Mouse (Mus musculus): Measurements from ENCODE around the gene Wdhd1. TPM values are rescaled to one million over a fixed set of nuclear protein-coding genes. Genes with fewer than 3 reads are reported as not detected.

Gene Wdhd1
- total and polyA plus RNA-seq, 3 experiments = 37.1 to 81.0 (median 61.4) TPM

- no peak for TF ChIP-seq USF2 (conservative IDR thresholded peaks at IDR 0.05; ENCODE audit: low read depth, low read length)
- TF ChIP-seq ZNF384 (IDR thresholded peaks at IDR 0.05; ENCODE audit: low read depth, low read length) = no peak
These were observed 17.5 kb upstream of the Wdhd1 start (continued) for GRCm38 (mm10) chr14:47294136-47294535.

GRCm38 (mm10) chr14:47291772-47292171 is 15.1 kb upstream of the Wdhd1 start:
- TF ChIP-seq POLR2A (IDR thresholded peaks at IDR 0.05; ENCODE audit: low read depth, low read length) (no peak), TCF12 (IDR thresholded peaks at IDR 0.05; ENCODE audit: low read depth, low read length) (no peak), USF2 (conservative IDR thresholded peaks at IDR 0.05; ENCODE audit: low read depth, low read length) (no peak), E2F4 (IDR thresholded peaks at IDR 0.05; ENCODE audit: insufficient replicate concordance, low read depth, low read length) (no peak), MEF2A (IDR thresholded peaks at IDR 0.05; ENCODE audit: borderline replicate concordance, low read depth, low read length) (no peak), POLR2AphosphoS2 (IDR thresholded peaks at IDR 0.05; ENCODE audit: low read depth, low read length) (no peak), SMC3 (IDR thresholded peaks at IDR 0.05; ENCODE audit: low read depth, low read length) (no peak), CTCF (conservative IDR thresholded peaks at IDR 0.05 in 1 of 2, IDR thresholded peaks at IDR 0.05 in 1 of 2; ENCODE audit: low read depth in 2 of 2, low read length in 2 of 2) (no peak), HCFC1 (IDR thresholded peaks at IDR 0.05; ENCODE audit: low read depth, low read length) (no peak)
- peaks cover 16 to 31% of the 10 kb centered on the region in 2 experiments for H3K36me3 ChIP-seq (replicated peaks in 1 of 2; ENCODE audit: control insufficient read depth in 1 of 2, insufficient read depth in 1 of 2, low read length in 1 of 2)
- no peak overlapping the region for H3K4me3 ChIP-seq (replicated peaks in 1 of 3; ENCODE audit: low read depth in 2 of 3, low read length in 2 of 3, poor library complexity in 1 of 3)
- H3K79me2 ChIP-seq (replicated peaks; ENCODE audit: control insufficient read depth, extremely low read depth, insufficient read depth, poor library complexity, severe bottlenecking) = peaks cover 12% of the 10 kb centered on the region; the same call in 1 of the 2 replicates
- no peaks in the 10 kb centered on the region for H3K9me3 ChIP-seq (replicated peaks; ENCODE audit: low read length)
- H3K27me3 ChIP-seq (replicated peaks) = no peaks in the 10 kb centered on the region
- H3K9ac ChIP-seq (ENCODE audit: insufficient read depth, low read depth) = no peak overlapping the region
- in situ Hi-C loops (cut with MboI; ENCODE audit: low pct_ligation_motif_present, low pct_unique_long_range_greater_than_20kb, low sequenced_read_pairs) = no loop called here
- DNase-seq (ENCODE audit: extremely low read depth) = no peak
- H3K4me1 ChIP-seq (ENCODE audit: control insufficient read depth in 1 of 2, insufficient read depth in 2 of 2) = peaks cover 0 to 48% of the 10 kb centered on the region in 2 experiments; a peak in 2 of 4 replicates
- dilution Hi-C loops (cut with MboI; ENCODE audit: extremely low pct_ligation_motif_present, extremely low pct_unique_long_range_greater_than_20kb, low sequenced_read_pairs) = no loop called here
- H3K27ac ChIP-seq (ENCODE audit: insufficient read depth, low read depth) = no peak overlapping the region
- H3K4me2 ChIP-seq (ENCODE audit: insufficient read depth, low read depth, poor library complexity, severe bottlenecking) = no peak overlapping the region

GRCm38 (mm10) chr14:47287021-47287420 is 10.4 kb upstream of the Wdhd1 start:
- in situ Hi-C loops (cut with MboI; ENCODE audit: low pct_ligation_motif_present, low pct_unique_long_range_greater_than_20kb, low sequenced_read_pairs) (no loop called here), dilution Hi-C loops (cut with MboI; ENCODE audit: extremely low pct_ligation_motif_present, extremely low pct_unique_long_range_greater_than_20kb, low sequenced_read_pairs) (no loop called here)
- Histone ChIP-seq H3K79me2 (replicated peaks; ENCODE audit: control insufficient read depth, extremely low read depth, insufficient read depth, poor library complexity, severe bottlenecking) (peaks cover 41% of the 10 kb centered on the region), H3K4me2 (ENCODE audit: insufficient read depth, low read depth, poor library complexity, severe bottlenecking) (no peak overlapping the region), H3K27me3 (replicated peaks) (no peaks in the 10 kb centered on the region), H3K9ac (ENCODE audit: insufficient read depth, low read depth) (no peak overlapping the region), H3K4me1 (ENCODE audit: control insufficient read depth in 1 of 2, insufficient read depth in 2 of 2) (peaks cover 4 to 26% of the 10 kb centered on the region in 2 experiments; a peak in 2 of 4 replicates), H3K36me3 (replicated peaks in 1 of 2; ENCODE audit: control insufficient read depth in 1 of 2, insufficient read depth in 1 of 2, low read length in 1 of 2) (peaks cover 16 to 44% of the 10 kb centered on the region in 2 experiments), H3K27ac (ENCODE audit: insufficient read depth, low read depth) (no peak overlapping the region), H3K4me3 (replicated peaks in 1 of 3; ENCODE audit: low read depth in 2 of 3, low read length in 2 of 3, poor library complexity in 1 of 3) (no peak overlapping the region), H3K9me3 (replicated peaks; ENCODE audit: low read length) (no peaks in the 10 kb centered on the region)
- DNase-seq (ENCODE audit: extremely low read depth) = no peak
- no peak for TF ChIP-seq KAT2A (IDR thresholded peaks at IDR 0.05; ENCODE audit: insufficient replicate concordance, low read length)
- no peak for TF ChIP-seq BHLHE40 (IDR thresholded peaks at IDR 0.05; ENCODE audit: low read depth, low read length)
- no peak for TF ChIP-seq ELF1 (IDR thresholded peaks at IDR 0.05; ENCODE audit: low read depth, low read length)
- no peak for TF ChIP-seq SIN3A (IDR thresholded peaks at IDR 0.05; ENCODE audit: low read length)
- TF ChIP-seq CHD2 (IDR thresholded peaks at IDR 0.05; ENCODE audit: low read length) = no peak
- no peak for TF ChIP-seq SMC3 (IDR thresholded peaks at IDR 0.05; ENCODE audit: low read depth, low read length)
- TF ChIP-seq RAD21 (IDR thresholded peaks at IDR 0.05; ENCODE audit: low read depth, low read length) = no peak
- no peak for TF ChIP-seq E2F4 (IDR thresholded peaks at IDR 0.05; ENCODE audit: insufficient replicate concordance, low read depth, low read length)
- no peak for TF ChIP-seq MAX (IDR thresholded peaks at IDR 0.05; ENCODE audit: low read length)
- no peak for TF ChIP-seq HCFC1 (IDR thresholded peaks at IDR 0.05; ENCODE audit: low read depth, low read length)
- TF ChIP-seq ZKSCAN1 (IDR thresholded peaks at IDR 0.05; ENCODE audit: borderline replicate concordance, low read depth, low read length) = no peak
- no peak for TF ChIP-seq TBP (conservative IDR thresholded peaks at IDR 0.05; ENCODE audit: low read depth, low read length)
- no peak for TF ChIP-seq MAZ (IDR thresholded peaks at IDR 0.05; ENCODE audit: low read depth, low read length)

Measured in CH12.LX (cell line).